Mouse (Mus musculus) midbrain, postnatal 0 days (tissue): ENCODE results near the gene Repin1. TPM values are rescaled to one million over a fixed set of nuclear protein-coding genes. Genes with fewer than 3 reads are reported as not detected.
A peak's percentile ranks its signal among the peaks of the same experiment; 100 is the strongest.

ENCODE experiments used
- ATAC-seq: fragments of 200-750 bp; cut with Nextera tagmentation; 2 replicates; pipeline ENCODE4 v1.8.0; 2017; ENCODE audit warnings: moderate number of reproducible peaks, mild to moderate bottlenecking, moderate TSS enrichment, moderate library complexity; ENCODE audit not compliant: low FRiP score
- DNase-seq: peaks from one replicate; pipeline ENCODE4 v3.0.0-alpha.2; 2015; ENCODE audit warnings: low spot score
- H3K27ac ChIP-seq: fragments of 300-500 bp; sonication (generic); 2 replicates; pipeline ENCODE4 v1.5.1; 2014; ENCODE audit warnings: low read depth, mild to moderate bottlenecking, low read length, mixed read lengths
- H3K27me3 ChIP-seq: fragments of 300-500 bp; sonication (generic); 2 replicates; pipeline ENCODE4 v1.6.1; 2014; ENCODE audit warnings: low read length, control low read depth, mixed read lengths; ENCODE audit not compliant: insufficient read depth
- H3K36me3 ChIP-seq: fragments of 300-500 bp; sonication (generic); 2 replicates; pipeline ENCODE4 v1.6.1; 2014; ENCODE audit warnings: low read length, control low read depth, mixed read lengths; ENCODE audit not compliant: insufficient read depth
- H3K4me1 ChIP-seq: fragments of 300-500 bp; sonication (generic); 2 replicates; pipeline ENCODE4 v1.6.1; 2014; ENCODE audit warnings: mild to moderate bottlenecking, control low read depth, antibody characterized with exemption, low read length, mixed read lengths; ENCODE audit not compliant: insufficient read depth
- H3K4me2 ChIP-seq: fragments of 300-500 bp; sonication (generic); 2 replicates; pipeline ENCODE4 v1.6.1; 2014; ENCODE audit warnings: low read depth, mild to moderate bottlenecking, low read length, mixed read lengths; ENCODE audit not compliant: poor library complexity, severe bottlenecking
- H3K4me3 ChIP-seq: fragments of 300-500 bp; sonication (generic); 2 replicates; pipeline ENCODE4 v1.5.1; 2014; ENCODE audit warnings: low read depth, mild to moderate bottlenecking, low read length, moderate library complexity
- H3K9ac ChIP-seq: fragments of 300-500 bp; sonication (generic); replicated peaks from 2 replicates; pipeline ENCODE4 v1.6.1; 2014; ENCODE audit warnings: mild to moderate bottlenecking, low read length, moderate library complexity, mixed read lengths; ENCODE audit not compliant: poor library complexity, severe bottlenecking
- H3K9me3 ChIP-seq: fragments of 300-500 bp; sonication (generic); 2 replicates; pipeline ENCODE4 v1.6.1; 2016; ENCODE audit warnings: low read length, control low read depth
- CTCF ChIP-seq: IDR thresholded peaks from 2 replicates; pipeline ENCODE4 v1.5.1; 2016; ENCODE audit warnings: antibody characterized with exemption, mild to moderate bottlenecking
- WGBS: fragments of 180-500 bp; shearing (Covaris S2); extraction: QIAGEN DNeasy Blood & Tissue Kit; methylation state at CpG from one replicate; pipeline ENCODE4 v1.1.7; 2014; 5-methylcytosine and 5-hydroxymethylcytosine counted together
- polyA plus RNA-seq: library from polyadenylated mRNA; unstranded; fragments of >200 nt; fragmentation: Nextera tagmentation; extraction: Ambion mirVana; gene quantifications from 2 replicates; pipeline ENCODE4 v1.2.1, GENCODE M21; 2015
- total RNA-seq: library from RNA; depleted of rRNA; stranded (reverse); fragments of >200 nt; gene quantifications from 2 replicates; pipeline ENCODE4 v1.2.3, GENCODE M21; 2014

Gene Repin1
- total and polyA plus RNA-seq, 2 experiments from 2014 or later = 42.8 to 91.5 TPM

DNA sequence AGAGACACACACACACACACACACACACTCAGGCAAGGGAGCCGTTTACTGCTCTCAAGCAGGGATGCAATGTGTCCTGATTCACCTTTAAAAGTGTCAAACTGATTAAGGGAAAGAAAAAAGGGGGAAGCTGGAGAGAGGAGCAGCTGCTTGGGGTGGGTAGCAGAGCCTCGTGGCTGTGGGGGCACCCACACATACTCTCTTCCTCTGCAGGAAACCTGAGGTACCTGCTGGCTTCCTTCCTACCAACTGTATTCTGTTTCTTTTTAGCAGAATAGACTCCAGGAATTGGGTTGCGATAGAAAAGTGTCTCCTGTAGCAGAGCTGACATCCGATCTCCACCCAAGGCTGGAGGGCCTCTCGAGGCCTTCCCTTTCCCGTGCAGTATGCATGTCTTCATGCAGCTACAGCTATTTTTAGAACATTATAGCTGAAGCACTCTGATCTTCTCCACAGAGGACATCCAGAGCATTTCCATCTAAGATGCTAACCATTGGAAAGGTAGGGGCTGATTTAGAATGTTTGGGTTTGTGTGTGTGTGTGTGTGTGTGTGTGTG, 4.4 kb upstream of the Repin1 start, which contains the start of gene Gm45021:
Gene Gm45021, plus strand, starts transcription at position 417 of the 557 bp plus-strand sequence.
- no peak for TF ChIP-seq CTCF
- Histone ChIP-seq H3K27me3 (no peaks in the 10 kb centered on the region), H3K9me3 (no peaks in the 10 kb centered on the region), H3K4me3 (no peak within 1 kb of the TSS), H3K9ac (no peak within 1 kb of the TSS), H3K27ac (peak within 1 kb of the TSS; percentile 12; the same call in 1 of the 2 replicates), H3K36me3 (no peaks in the 10 kb centered on the region), H3K4me2 (no peak within 1 kb of the TSS), H3K4me1 (peaks cover 4% of the 10 kb centered on the region; the same call in 1 of the 2 replicates)
- no peak for DNase-seq
- WGBS = 59% methylated on average over 6 of the region's 6 CpGs
- no peak for ATAC-seq

DNA sequence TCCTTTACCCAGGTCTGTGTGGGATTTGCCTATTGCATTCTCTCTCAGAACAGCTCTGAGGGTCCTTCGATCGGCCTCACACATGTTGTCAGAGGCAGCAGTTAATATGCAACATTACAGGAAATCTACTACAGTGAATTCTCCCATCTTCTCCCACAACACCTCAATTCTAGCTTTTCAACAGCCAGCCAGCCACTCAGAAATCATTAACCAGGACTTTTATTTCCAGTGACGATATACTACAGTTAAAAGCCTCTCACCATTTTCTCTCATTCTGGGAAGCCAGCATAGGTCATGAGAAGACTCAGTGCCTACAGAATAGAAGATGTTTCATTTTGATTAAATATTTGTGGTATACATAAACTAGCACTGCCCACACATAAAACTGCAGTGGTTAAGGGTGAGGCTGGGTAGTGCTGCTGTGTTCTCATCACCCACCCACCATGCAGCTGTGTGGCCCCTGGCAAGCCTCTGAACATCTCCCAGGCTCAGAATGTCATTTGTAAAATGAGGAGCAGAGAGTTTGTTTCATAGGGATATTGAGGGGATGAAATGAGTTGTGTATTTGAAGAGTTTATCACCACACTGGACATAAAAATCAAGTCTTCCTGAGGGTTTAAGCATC, 2.4 kb upstream of the Repin1 start:
- ATAC-seq (no peak), DNase-seq (no peak)
- Histone ChIP-seq H3K36me3 (peaks cover 7% of the 10 kb centered on the region), H3K9ac (no peak overlapping the region), H3K27ac (no peak overlapping the region), H3K4me3 (no peak overlapping the region), H3K27me3 (no peaks in the 10 kb centered on the region), H3K9me3 (peaks cover 3% of the 10 kb centered on the region; the same call in 1 of the 2 replicates), H3K4me2 (no peak overlapping the region), H3K4me1 (peaks cover 13% of the 10 kb centered on the region)
- no peak for TF ChIP-seq CTCF
- WGBS = 87% methylated on average over 3 of the region's 3 CpGs

DNA sequence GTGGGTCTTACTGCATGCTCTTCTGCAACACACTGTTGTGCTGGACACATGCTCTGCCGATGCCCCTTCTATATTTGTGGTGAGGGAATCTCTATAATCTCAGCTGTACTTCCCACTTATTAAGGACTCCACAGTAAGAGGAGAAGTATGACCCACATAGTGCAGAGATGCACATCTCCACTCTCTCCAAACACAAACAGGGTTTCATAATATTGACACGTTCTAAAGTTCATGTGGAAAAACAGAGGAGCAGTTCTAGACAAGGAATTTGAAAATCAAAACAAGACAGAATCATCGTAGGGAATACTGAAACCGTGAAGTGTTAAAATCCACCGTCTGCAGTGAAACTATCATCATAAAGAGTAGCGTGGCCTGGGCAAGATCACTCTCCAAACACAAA, 1.8 kb upstream of the Repin1 start:
- ATAC-seq = no peak
- DNase-seq = no peak
- Histone ChIP-seq H3K4me2 (no peak overlapping the region), H3K4me1 (peaks cover 13% of the 10 kb centered on the region), H3K9ac (no peak overlapping the region), H3K27me3 (no peaks in the 10 kb centered on the region), H3K9me3 (peaks cover 8% of the 10 kb centered on the region; the same call in 1 of the 2 replicates), H3K36me3 (peaks cover 13% of the 10 kb centered on the region), H3K4me3 (no peak overlapping the region), H3K27ac (no peak overlapping the region)
- no peak for TF ChIP-seq CTCF
- WGBS = 94% methylated on average over 6 of the region's 6 CpGs

GRCm38 (mm10) chr6:48594043-48594738, 508 bp downstream of the Repin1 start:
- Histone ChIP-seq H3K4me3 (peak overlapping the region; percentile 62), H3K9ac (peak overlapping the region; percentile 67), H3K36me3 (peaks cover 33% of the 10 kb centered on the region), H3K27me3 (no peaks in the 10 kb centered on the region), H3K4me1 (peaks cover 13% of the 10 kb centered on the region), H3K27ac (peak overlapping the region; percentile 96), H3K9me3 (peaks cover 13% of the 10 kb centered on the region; the same call in 1 of the 2 replicates), H3K4me2 (peak overlapping the region; percentile 69)
- 1% methylated on average over 40 of the region's 41 CpGs for WGBS
- DNase-seq (peak; percentile 81), ATAC-seq (peak; percentile 88)
- no peak for TF ChIP-seq CTCF

- DNase-seq = no peak
- TF ChIP-seq CTCF = no peak
- Histone ChIP-seq H3K4me1 (peaks cover 13% of the 10 kb centered on the region), H3K36me3 (peaks cover 41% of the 10 kb centered on the region), H3K9me3 (peaks cover 13% of the 10 kb centered on the region; the same call in 1 of the 2 replicates), H3K27ac (peak overlapping the region; percentile 96), H3K4me2 (peak overlapping the region; percentile 69), H3K4me3 (peak overlapping the region; percentile 62; the same call in 1 of the 2 replicates), H3K9ac (0 out of 2 replicates have a peak overlapping the region, but pooled peaks have one; percentile 67), H3K27me3 (no peaks in the 10 kb centered on the region)
- no peak for ATAC-seq
- 50% methylated on average over 1 of the region's 1 CpGs for WGBS
These were observed 1.6 kb downstream of the Repin1 start for GRCm38 (mm10) chr6:48595278-48595677.
